25 mouse cellular contexts compared by ENCODE assay signal in genomic region chr7:74364956-74365355, GRCm38 (mm10).
DNase-seq lines count a peak whose midpoint lies in the region; ATAC-seq and TF ChIP-seq lines count a peak whose summit lies in the region.
"Had no signal": no experiment of that assay in that cellular context is flagged by ENCODE, and none has a peak within 500 bp of the region (broad histone marks: within the 10 kb centered on the region; RNA-seq: fewer than 3 reads in every experiment).

No protein-coding gene starts in this region.

- peak; percentile 19 for DNase-seq in adrenal gland, postnatal 14 days
- DNase-seq in adrenal gland, adult 8-10 months = no peak
- peak; percentile 34 for DNase-seq in midbrain, embryonic 10.5 days (ENCODE audit: low spot score)
- DNase-seq in midbrain, postnatal 0 days (ENCODE audit: low spot score) = no peak
- peak; percentile 41 for DNase-seq in embryo, embryonic 10.5 days (ENCODE audit: low spot score)
- DNase-seq in midbrain, embryonic 14.5 days = no peak
- DNase-seq in gastrocnemius, postnatal 10 days = no peak
- DNase-seq: adrenal gland, postnatal 25 days; cerebellum, adult 11 months; cerebellum, adult 9-11 months; gastrocnemius, adult 2 months; heart, adult 18-20 months; kidney, adult 8-10 months; kidney, postnatal 10 days; liver, embryonic 13.5 days; lung, adult 2 months had no signal

- WGBS in midbrain, embryonic 10.5 days = 82% methylated on average over 3 of the region's 3 CpGs
- 81% methylated on average over 3 of the region's 3 CpGs for WGBS in midbrain, postnatal 0 days
- 82% methylated on average over 3 of the region's 3 CpGs for WGBS in midbrain, embryonic 14.5 days

- no peaks in the 10 kb centered on the region for H3K36me3 ChIP-seq in midbrain, embryonic 10.5 days
- no peaks in the 10 kb centered on the region for H3K36me3 ChIP-seq in midbrain, postnatal 0 days (ENCODE audit: insufficient read depth, low read length)
- no peaks in the 10 kb centered on the region for H3K36me3 ChIP-seq in midbrain, embryonic 14.5 days (ENCODE audit: control insufficient read depth, insufficient read depth, low read length)
- H3K36me3 ChIP-seq: embryonic facial prominence, embryonic 13.5 days; intestine, embryonic 15.5 days; liver, embryonic 13.5 days; neural tube, embryonic 13.5 days had no signal

- no peak overlapping the region for H3K4me3 ChIP-seq in midbrain, embryonic 10.5 days
- no peak overlapping the region for H3K4me3 ChIP-seq in midbrain, postnatal 0 days (ENCODE audit: low read depth, low read length)
- no peak overlapping the region for H3K4me3 ChIP-seq in midbrain, embryonic 14.5 days (replicated peaks; ENCODE audit: low read depth, low read length)
- H3K4me3 ChIP-seq: embryonic facial prominence, embryonic 13.5 days; erythroblast, embryonic 14.5 days; forebrain, embryonic 13.5 days; gastrocnemius, adult 2 months; intestine, embryonic 15.5 days; left cerebral cortex, adult 2 months; liver, embryonic 13.5 days; neural tube, embryonic 13.5 days had no signal

- no peak overlapping the region for H3K9ac ChIP-seq in midbrain, postnatal 0 days (replicated peaks; ENCODE audit: low read length, poor library complexity, severe bottlenecking)
- no peak overlapping the region for H3K9ac ChIP-seq in midbrain, embryonic 14.5 days (replicated peaks; ENCODE audit: low read length)
- H3K9ac ChIP-seq: embryonic facial prominence, embryonic 13.5 days; forebrain, embryonic 13.5 days; intestine, embryonic 15.5 days; liver, embryonic 13.5 days; neural tube, embryonic 13.5 days had no signal

- H3K9me3 ChIP-seq in midbrain, embryonic 10.5 days (replicated peaks) = no peaks in the 10 kb centered on the region
- no peaks in the 10 kb centered on the region for H3K9me3 ChIP-seq in midbrain, postnatal 0 days (ENCODE audit: low read length)
- H3K9me3 ChIP-seq in midbrain, embryonic 14.5 days (ENCODE audit: control insufficient read depth, low read length) = no peaks in the 10 kb centered on the region
- H3K9me3 ChIP-seq: embryonic facial prominence, embryonic 13.5 days; forebrain, embryonic 13.5 days; intestine, embryonic 15.5 days; liver, embryonic 13.5 days; neural tube, embryonic 13.5 days had no signal

- H3K27ac ChIP-seq in midbrain, embryonic 10.5 days (replicated peaks) = peak overlapping the region; percentile 67
- H3K27ac ChIP-seq in midbrain, postnatal 0 days (ENCODE audit: low read depth, low read length) = no peak overlapping the region
- H3K27ac ChIP-seq in midbrain, embryonic 14.5 days (replicated peaks; ENCODE audit: low read depth, low read length) = peak overlapping the region; percentile 62
- H3K27ac ChIP-seq: embryonic facial prominence, embryonic 13.5 days; forebrain, embryonic 13.5 days; gastrocnemius, adult 2 months; intestine, embryonic 15.5 days; left cerebral cortex, adult 2 months; liver, embryonic 13.5 days; neural tube, embryonic 13.5 days; stomach, postnatal 0 days had no signal

- no peaks in the 10 kb centered on the region for H3K27me3 ChIP-seq in midbrain, embryonic 10.5 days (ENCODE audit: low read depth, poor library complexity, severe bottlenecking)
- H3K27me3 ChIP-seq in midbrain, postnatal 0 days (ENCODE audit: insufficient read depth, low read length) = no peaks in the 10 kb centered on the region
- H3K27me3 ChIP-seq in midbrain, embryonic 14.5 days (ENCODE audit: control insufficient read depth, insufficient read depth, low read length) = no peaks in the 10 kb centered on the region
- H3K27me3 ChIP-seq: embryonic facial prominence, embryonic 13.5 days; forebrain, embryonic 13.5 days; intestine, embryonic 15.5 days; liver, embryonic 13.5 days; neural tube, embryonic 13.5 days had no signal

- H3K4me1 ChIP-seq in midbrain, embryonic 10.5 days = peaks cover 54% of the 10 kb centered on the region
- H3K4me1 ChIP-seq in midbrain, postnatal 0 days (ENCODE audit: insufficient read depth, low read length) = peaks cover 7% of the 10 kb centered on the region; the same call in 1 of the 2 replicates
- peaks cover 26% of the 10 kb centered on the region for H3K4me1 ChIP-seq in midbrain, embryonic 14.5 days (ENCODE audit: control insufficient read depth, insufficient read depth, low read length)
- H3K4me1 ChIP-seq: liver, embryonic 13.5 days had no signal

- no peak for TF ChIP-seq CTCF in midbrain, postnatal 0 days (IDR thresholded peaks at IDR 0.05)

- no peak overlapping the region for H3K4me2 ChIP-seq in midbrain, postnatal 0 days (ENCODE audit: low read depth, low read length, poor library complexity, severe bottlenecking)
- no peak overlapping the region for H3K4me2 ChIP-seq in midbrain, embryonic 14.5 days (ENCODE audit: low read length)
- H3K4me2 ChIP-seq: embryonic facial prominence, embryonic 13.5 days; forebrain, embryonic 13.5 days; intestine, embryonic 15.5 days; liver, embryonic 13.5 days; neural tube, embryonic 13.5 days had no signal

- ATAC-seq in midbrain, postnatal 0 days (ENCODE audit: low FRiP score) = no peak
- no peak for ATAC-seq in midbrain, embryonic 14.5 days (ENCODE audit: low FRiP score, low TSS enrichment)
- ATAC-seq: CD4-positive, CD25-positive, alpha-beta regulatory T cell, adult 4 months; forebrain, embryonic 13.5 days; hindbrain, embryonic 16.5 days; intestine, embryonic 15.5 days had no signal

Comparison
In these comparisons a context has a peak if more than half of its experiments do, and no peak if none do; other contexts are left out.
1. DNase-seq: peak in adrenal gland, postnatal 14 days (single experiment), midbrain, embryonic 10.5 days (single experiment) and embryo, embryonic 10.5 days (single experiment); none in adrenal gland, adult 8-10 months (single experiment), midbrain, postnatal 0 days (single experiment), midbrain, embryonic 14.5 days (single experiment) and gastrocnemius, postnatal 10 days (single experiment).